Mouse (Mus musculus) stomach, embryonic 14.5 days (tissue): ENCODE results near the gene Slc35b2. TPM values are rescaled to one million over a fixed set of nuclear protein-coding genes. Genes with fewer than 3 reads are reported as not detected.

Experiments used
- ATAC-seq: fragments of 200-750 bp; cut with Nextera tagmentation; 2 replicates; pipeline ENCODE4 v1.8.0; 2017; ENCODE audit warnings: low read depth, moderate TSS enrichment; ENCODE audit not compliant: insufficient number of reproducible peaks, insufficient read depth, low FRiP score
- H3K27ac ChIP-seq: fragments of 300-500 bp; sonication (generic); 2 replicates; pipeline ENCODE4 v1.5.1; 2014; ENCODE audit warnings: mild to moderate bottlenecking, low read length, moderate library complexity, mixed read lengths
- H3K27me3 ChIP-seq: fragments of 300-500 bp; sonication (generic); 2 replicates; pipeline ENCODE4 v1.6.1; 2014; ENCODE audit warnings: low read length, control low read depth, mixed read lengths; ENCODE audit not compliant: control insufficient read depth, insufficient read depth
- H3K36me3 ChIP-seq: fragments of 300-500 bp; sonication (generic); 2 replicates; pipeline ENCODE4 v1.6.1; 2014; ENCODE audit warnings: mild to moderate bottlenecking, control low read depth, low read length, moderate library complexity, mixed read lengths; ENCODE audit not compliant: control insufficient read depth, insufficient read depth
- H3K4me1 ChIP-seq: fragments of 300-500 bp; sonication (generic); 2 replicates; pipeline ENCODE4 v1.6.1; 2014; ENCODE audit warnings: low read length, control low read depth, mixed read lengths; ENCODE audit not compliant: control insufficient read depth, insufficient read depth
- H3K4me2 ChIP-seq: fragments of 300-500 bp; sonication (generic); replicated peaks from 2 replicates; pipeline ENCODE4 v1.6.1; 2014; ENCODE audit warnings: low read depth, low read length, control low read depth
- H3K4me3 ChIP-seq: fragments of 300-500 bp; sonication (generic); 2 replicates; pipeline ENCODE4 v1.5.1; 2014; ENCODE audit warnings: low read depth, low read length, control low read depth
- H3K9ac ChIP-seq: fragments of 300-500 bp; sonication (generic); replicated peaks from 2 replicates; pipeline ENCODE4 v1.6.1; 2014; ENCODE audit warnings: low read depth, mild to moderate bottlenecking, control low read depth, low read length, moderate library complexity, mixed read lengths
- H3K9me3 ChIP-seq: fragments of 300-500 bp; sonication (generic); 2 replicates; pipeline ENCODE4 v1.6.1; 2016; ENCODE audit warnings: low read depth, low read length, control low read depth; ENCODE audit not compliant: control insufficient read depth
- WGBS: fragments of 180-500 bp; shearing (Covaris S2); extraction: QIAGEN DNeasy Blood & Tissue Kit; methylation state at CpG from one replicate; pipeline ENCODE4 v1.1.7; 2014; 5-methylcytosine and 5-hydroxymethylcytosine counted together
- polyA plus RNA-seq: library from polyadenylated mRNA; unstranded; fragments of >200 nt; fragmentation: Nextera tagmentation; extraction: Ambion mirVana; gene quantifications from 2 replicates; pipeline ENCODE4 v1.2.1, GENCODE M21; 2014

The Slc35b2 gene
- polyA plus RNA-seq, 1 experiment from 2014 or later = 117 TPM

- no peaks in the 10 kb centered on the region for H3K36me3 ChIP-seq
- H3K27me3 ChIP-seq = no peaks in the 10 kb centered on the region
- ATAC-seq = peak; percentile 59; the same call in 1 of the 2 replicates
- peak overlapping the region; percentile 99 for H3K4me2 ChIP-seq
- WGBS = 2% methylated on average over 57 of the region's 58 CpGs
- peak overlapping the region; percentile 21; the same call in 1 of the 2 replicates for H3K27ac ChIP-seq
- H3K9me3 ChIP-seq = no peaks in the 10 kb centered on the region
- H3K4me3 ChIP-seq = peak overlapping the region; percentile 58
- peaks cover 47% of the 10 kb centered on the region for H3K4me1 ChIP-seq
- H3K9ac ChIP-seq = peak overlapping the region; percentile 38
These were observed 31.4 kb downstream of the Slc35b2 start for GRCm38 (mm10) chr17:45594881-45595735.

GRCm38 (mm10) chr17:45595736-45596390 lies 32.2 kb downstream of the Slc35b2 start:
- H3K36me3 ChIP-seq = no peaks in the 10 kb centered on the region
- peak; percentile 5; the same call in 1 of the 2 replicates for ATAC-seq
- H3K9ac ChIP-seq = peak overlapping the region; percentile 38
- no peaks in the 10 kb centered on the region for H3K27me3 ChIP-seq
- peak overlapping the region; percentile 99 for H3K4me2 ChIP-seq
- H3K4me3 ChIP-seq = peak overlapping the region; percentile 58
- H3K4me1 ChIP-seq = peaks cover 47% of the 10 kb centered on the region
- 7% methylated on average over 23 of the region's 23 CpGs for WGBS
- no peaks in the 10 kb centered on the region for H3K9me3 ChIP-seq
- H3K27ac ChIP-seq = no peak overlapping the region

GRCm38 (mm10) chr17:45596631-45597396 lies 33.1 kb downstream of the Slc35b2 start:
- Histone ChIP-seq H3K4me3 (no peak overlapping the region), H3K9ac (no peak overlapping the region), H3K27ac (0 out of 2 replicates have a peak overlapping the region, but pooled peaks have one; percentile 17), H3K4me1 (peaks cover 49% of the 10 kb centered on the region), H3K36me3 (no peaks in the 10 kb centered on the region), H3K27me3 (no peaks in the 10 kb centered on the region), H3K4me2 (no peak overlapping the region), H3K9me3 (no peaks in the 10 kb centered on the region)
- WGBS = 44% methylated on average over 11 of the region's 11 CpGs
- peak; percentile 31; the same call in 1 of the 2 replicates for ATAC-seq

- WGBS = 42% methylated on average over 3 of the region's 3 CpGs
- H3K36me3 ChIP-seq = no peaks in the 10 kb centered on the region
- H3K4me1 ChIP-seq = peaks cover 42% of the 10 kb centered on the region
- H3K27ac ChIP-seq = no peak overlapping the region
- no peaks in the 10 kb centered on the region for H3K9me3 ChIP-seq
- no peaks in the 10 kb centered on the region for H3K27me3 ChIP-seq
- no peak overlapping the region for H3K4me2 ChIP-seq
- H3K4me3 ChIP-seq = no peak overlapping the region
- ATAC-seq = no peak
- no peak overlapping the region for H3K9ac ChIP-seq
These were observed 34.1 kb downstream of the Slc35b2 start for GRCm38 (mm10) chr17:45597787-45598186.

DNA sequence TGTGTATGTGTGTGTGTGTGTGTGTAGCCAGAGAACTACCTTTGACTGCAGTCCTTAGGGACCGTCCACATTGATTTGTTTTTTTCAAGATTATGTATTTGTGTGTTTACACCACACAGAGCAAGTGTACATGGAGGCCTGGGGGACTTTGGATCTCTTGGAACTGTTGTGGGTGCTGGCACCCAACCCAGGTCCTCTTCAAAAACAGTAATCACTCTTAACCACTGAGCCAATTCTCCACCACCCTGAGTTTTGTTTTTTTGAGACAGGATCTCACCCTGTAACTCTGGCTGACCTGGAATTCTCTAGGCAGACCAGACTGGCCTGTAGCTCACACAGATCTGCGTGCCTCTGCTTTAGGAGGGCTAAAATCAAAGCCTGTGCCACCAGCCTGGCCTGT lies 34.7 kb downstream of the Slc35b2 start:
- Histone ChIP-seq H3K4me2 (no peak overlapping the region), H3K9me3 (no peaks in the 10 kb centered on the region), H3K4me3 (no peak overlapping the region), H3K36me3 (no peaks in the 10 kb centered on the region), H3K4me1 (peaks cover 36% of the 10 kb centered on the region), H3K9ac (no peak overlapping the region), H3K27ac (no peak overlapping the region), H3K27me3 (no peaks in the 10 kb centered on the region)
- WGBS = 71% methylated on average over 2 of the region's 2 CpGs
- ATAC-seq = no peak

- peak overlapping the region; percentile 55 for H3K4me2 ChIP-seq
- H3K9ac ChIP-seq = no peak overlapping the region; the same call in 1 of the 2 replicates
- peaks cover 31% of the 10 kb centered on the region for H3K4me1 ChIP-seq
- H3K36me3 ChIP-seq = no peaks in the 10 kb centered on the region
- H3K27ac ChIP-seq = no peak overlapping the region
- 33% methylated on average over 3 of the region's 3 CpGs for WGBS
- no peaks in the 10 kb centered on the region for H3K27me3 ChIP-seq
- no peak for ATAC-seq
- peak overlapping the region; percentile 22; the same call in 1 of the 2 replicates for H3K4me3 ChIP-seq
- H3K9me3 ChIP-seq = no peaks in the 10 kb centered on the region
These were observed 35.2 kb downstream of the Slc35b2 start for GRCm38 (mm10) chr17:45598891-45599290.

- H3K27me3 ChIP-seq = no peaks in the 10 kb centered on the region
- ATAC-seq = peak; percentile 70
- peak within 1 kb of the TSS; percentile 55 for H3K4me2 ChIP-seq
- H3K4me3 ChIP-seq = peak within 1 kb of the TSS; percentile 22
- no peak within 1 kb of the TSS; the same call in 1 of the 2 replicates for H3K9ac ChIP-seq
- WGBS = 17% methylated on average over 32 of the region's 32 CpGs
- H3K36me3 ChIP-seq = no peaks in the 10 kb centered on the region
- H3K4me1 ChIP-seq = peaks cover 24% of the 10 kb centered on the region
- no peaks in the 10 kb centered on the region for H3K9me3 ChIP-seq
- H3K27ac ChIP-seq = no peak within 1 kb of the TSS
These were observed 36.0 kb downstream of the Slc35b2 start, which contains the start of gene Slc29a1 for GRCm38 (mm10) chr17:45599446-45600242. Slc29a1 (minus strand) TSS chr17:45599606.
